8 mouse cellular contexts compared by ENCODE assay signal in the genomic region with DNA sequence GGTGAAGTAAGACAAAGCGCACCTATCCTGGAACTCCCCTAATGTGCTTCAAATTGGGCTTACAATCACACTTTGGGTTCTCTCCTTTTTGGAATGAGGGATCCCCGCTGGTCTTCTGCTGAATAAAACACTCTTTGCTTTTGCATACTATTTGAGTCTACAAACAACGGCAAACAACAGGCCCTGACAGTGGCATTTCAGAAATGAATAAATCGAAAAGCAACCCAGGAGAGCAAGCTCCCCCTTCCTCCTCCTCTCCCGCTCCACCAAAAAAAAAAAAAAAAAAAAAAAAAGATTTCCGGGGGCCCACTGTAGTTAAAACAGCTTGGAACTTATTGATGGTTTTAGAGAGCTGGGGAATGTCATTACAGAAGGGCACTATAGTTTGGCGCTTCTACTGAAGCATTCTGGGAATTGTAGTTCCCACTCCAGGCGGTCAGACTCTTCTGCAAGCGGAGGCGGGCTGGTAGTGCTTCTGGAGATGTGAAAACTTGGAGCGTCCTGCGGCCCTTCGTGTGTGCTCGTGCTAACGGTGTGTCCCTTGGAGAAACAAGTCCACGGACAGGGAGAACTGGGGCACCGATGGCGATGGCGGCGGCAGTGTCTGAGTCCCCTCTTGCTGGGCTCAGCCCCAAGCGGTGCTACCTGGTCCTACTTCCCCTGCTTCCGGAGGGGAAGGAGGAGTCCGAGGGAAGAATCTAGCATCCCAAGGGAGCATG. TPM values are rescaled to one million over a fixed set of nuclear protein-coding genes. Genes with fewer than 3 reads are reported as not detected.
DNase-seq lines count a peak whose midpoint lies in the region; ATAC-seq and TF ChIP-seq lines count a peak whose summit lies in the region.

A gene (plus strand): TSS at position 443 of the 719 bp plus-strand sequence.

- H3K4me1 ChIP-seq in intestine, postnatal 0 days (replicated peaks; ENCODE audit: control insufficient read depth, insufficient read depth, low read length): no peaks in the 10 kb centered on the region
- peaks cover 23% of the 10 kb centered on the region for H3K4me1 ChIP-seq in megakaryocyte, embryonic 14.5 days

- peak within 1 kb of the TSS; percentile 55 for H3K4me3 ChIP-seq in intestine, postnatal 0 days (ENCODE audit: low read depth, low read length)
- H3K4me3 ChIP-seq in megakaryocyte, embryonic 14.5 days (replicated peaks): peak within 1 kb of the TSS; percentile 89

- peak; percentile 89 for ATAC-seq in granulocyte monocyte progenitor cell, adult 5-6 weeks (replicated peaks; ENCODE audit: poor library complexity, severe bottlenecking)
- peak; percentile 81 for ATAC-seq in intestine, postnatal 0 days
- no peak for ATAC-seq in erythroid progenitor cell, adult 5-6 weeks (replicated peaks; ENCODE audit: low FRiP score, poor library complexity, severe bottlenecking)

- no peak within 1 kb of the TSS for H3K27ac ChIP-seq in intestine, postnatal 0 days (ENCODE audit: low read depth, low read length)

- no peaks in the 10 kb centered on the region for H3K36me3 ChIP-seq in intestine, postnatal 0 days (ENCODE audit: control insufficient read depth, insufficient read depth)
- peaks cover 25% of the 10 kb centered on the region for H3K36me3 ChIP-seq in megakaryocyte, embryonic 14.5 days (replicated peaks; ENCODE audit: low read length)

- 13% methylated on average over 23 of the region's 23 CpGs for WGBS in intestine, postnatal 0 days

- H3K9ac ChIP-seq in intestine, postnatal 0 days (ENCODE audit: low read depth, low read length): peak within 1 kb of the TSS; percentile 22; the same call in 1 of the 2 replicates

- H3K4me2 ChIP-seq in intestine, postnatal 0 days (replicated peaks; ENCODE audit: low read depth): peak within 1 kb of the TSS; percentile 66

- intact Hi-C loops in left cerebral cortex, postnatal 14 days (cut with DNase I): loop anchor here (2.0 kb wide), 1 partner anchor 62 kb away; a partner anchor contains a TSS

- H3K27me3 ChIP-seq in intestine, postnatal 0 days (replicated peaks; ENCODE audit: control insufficient read depth, insufficient read depth, low read length): no peaks in the 10 kb centered on the region
- no peaks in the 10 kb centered on the region for H3K27me3 ChIP-seq in megakaryocyte, embryonic 14.5 days (replicated peaks)

- DNase-seq in adrenal gland, postnatal 4 days (ENCODE audit: low spot score in 2 of 2): peak; percentile 23 to 26
- peak; percentile 71 for DNase-seq in embryo, embryonic 11.5 days (ENCODE audit: low read depth, low spot score)
- DNase-seq in left cerebral cortex, postnatal 14 days (ENCODE audit: low spot score in 2 of 2): peak; percentile 70 to 82
- DNase-seq in right cerebral cortex, postnatal 10 days (ENCODE audit: low spot score in 2 of 2): peak; percentile 86 to 88

- peak; percentile 33 for TF ChIP-seq CTCF in intestine, postnatal 0 days (IDR thresholded peaks at IDR 0.05; ENCODE audit: low read depth)

- no peaks in the 10 kb centered on the region for H3K9me3 ChIP-seq in intestine, postnatal 0 days (ENCODE audit: control insufficient read depth)
- H3K9me3 ChIP-seq in megakaryocyte, embryonic 14.5 days: peaks cover 17% of the 10 kb centered on the region

RNA-seq across cellular contexts. Expression of the gene that starts here (rescaled TPM):
- 1 to 10 TPM; 1.6 to 1.7 TPM for total RNA-seq in adrenal gland, postnatal 4 days (2021)
- total RNA-seq in granulocyte monocyte progenitor cell, adult 5-6 weeks (2014; fragmentation: Nextera tagmentation): 0.62 and 2.0 TPM in 2 replicates
- total RNA-seq in granulocyte monocyte progenitor cell, adult 5-6 weeks (2017): 2.4 and 3.5 TPM in 2 replicates
- polyA plus RNA-seq in intestine, postnatal 0 days (2015; fragmentation: Nextera tagmentation; extraction: Ambion mirVana): 0.37 and 0.72 TPM in 2 replicates
- total RNA-seq in left cerebral cortex, postnatal 14 days (2021): 1 to 10 TPM; 3.7 TPM
- polyA plus RNA-seq in megakaryocyte, embryonic 14.5 days (2012; ENCODE audit: insufficient read depth, low replicate concordance): not detected in 2 replicates
- total RNA-seq in erythroid progenitor cell, adult 5-6 weeks (2015; ENCODE audit: low replicate concordance): 0.42 TPM in 1 of 2 replicates, not detected in the other
- not detected in 2 replicates for total RNA-seq in erythroid progenitor cell, adult 5-6 weeks (2017; ENCODE audit: low replicate concordance)

Comparison
In these comparisons a context has a peak if more than half of its experiments do, and no peak if none do; other contexts are left out.
1. Peak in ATAC-seq, H3K4me3 ChIP-seq, H3K9ac ChIP-seq and H3K4me2 ChIP-seq in intestine, postnatal 0 days; RNA of the gene not detected or under 1 TPM.
2. DNase-seq: peak in every context shown above with its lines; median percentile 87 in right cerebral cortex, postnatal 10 days; 76 in left cerebral cortex, postnatal 14 days; 71 in embryo, embryonic 11.5 days; 24 in adrenal gland, postnatal 4 days.